Mouse (Mus musculus): ENCODE data around the gene Gtpbp2. TPM values are rescaled to one million over a fixed set of nuclear protein-coding genes. Genes with fewer than 3 reads are reported as not detected.

Gtpbp2 gene
- total RNA-seq, 2 experiments from 2014 or later: 369 to 572 TPM

DNA sequence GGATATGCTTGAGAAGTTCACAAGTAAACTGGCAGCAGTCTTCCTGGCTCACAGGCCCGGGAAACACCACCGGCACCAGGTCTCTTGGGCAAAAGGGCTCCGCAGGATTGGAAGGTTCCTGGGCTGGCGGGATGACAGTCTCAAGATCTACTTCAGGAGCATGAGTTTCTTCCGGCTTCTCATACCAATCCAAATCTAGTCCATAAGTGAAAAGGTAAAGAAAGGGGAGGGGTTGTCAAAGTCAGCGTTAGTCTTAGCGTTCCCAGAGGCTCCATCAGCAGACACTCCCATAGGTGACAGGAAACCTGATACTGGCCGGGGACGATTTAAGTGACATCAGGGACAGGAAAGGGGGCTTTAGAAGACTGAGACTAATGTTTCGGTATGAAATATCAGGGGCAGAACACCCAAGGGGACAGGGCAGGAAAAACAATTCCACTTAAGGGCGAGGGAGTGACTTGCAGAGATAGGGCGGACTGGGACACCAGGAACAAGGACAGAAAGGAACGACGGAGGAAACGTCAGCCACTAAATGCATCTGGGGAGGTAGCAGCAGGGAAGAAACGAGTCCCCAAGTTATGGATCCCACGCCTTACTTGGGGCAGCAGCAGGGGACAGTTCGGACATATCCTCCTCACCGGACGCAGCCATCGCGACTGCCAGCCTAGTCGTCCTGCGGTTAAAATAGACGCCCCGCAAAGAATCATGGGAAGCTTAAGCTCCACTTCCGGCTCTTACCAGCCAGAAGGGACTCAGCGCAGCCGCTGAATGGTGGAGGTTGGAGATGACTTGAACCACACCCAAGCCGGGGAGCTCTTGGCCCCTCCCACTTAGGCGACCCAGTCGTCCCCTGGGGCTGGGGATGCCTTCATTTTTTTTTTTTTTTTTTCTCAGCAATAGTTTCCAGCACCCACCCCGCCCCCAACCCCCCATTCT is 7.7 kb upstream of the Gtpbp2 start, which contains the start of gene Mad2l1bp:
Mad2l1bp (minus strand) TSS at position 707 of the 936 bp plus-strand sequence.
- ATAC-seq (replicated peaks; ENCODE audit: low FRiP score, poor library complexity, severe bottlenecking): peak; percentile 90

DNA sequence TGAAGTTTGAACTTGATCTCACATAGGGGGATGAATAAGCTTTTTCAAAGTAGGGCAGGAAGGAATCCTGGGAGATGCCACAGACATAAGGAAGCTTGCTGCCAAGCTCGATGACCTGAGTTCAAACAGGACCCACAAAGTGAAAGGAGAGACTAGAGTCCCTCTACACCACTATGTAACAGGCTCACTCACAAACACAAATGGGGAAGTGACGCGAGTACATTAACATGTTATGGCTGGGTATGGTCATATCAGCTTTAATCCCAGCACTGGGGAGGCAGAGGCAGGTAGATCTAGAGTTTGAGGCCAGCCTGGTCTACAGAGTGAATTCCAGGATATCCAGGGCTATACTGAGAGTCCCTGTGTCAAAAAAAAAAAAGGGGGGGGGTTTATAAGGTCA is 6.5 kb upstream of the Gtpbp2 start:
- no peak for ATAC-seq (replicated peaks; ENCODE audit: low FRiP score, poor library complexity, severe bottlenecking)

DNA sequence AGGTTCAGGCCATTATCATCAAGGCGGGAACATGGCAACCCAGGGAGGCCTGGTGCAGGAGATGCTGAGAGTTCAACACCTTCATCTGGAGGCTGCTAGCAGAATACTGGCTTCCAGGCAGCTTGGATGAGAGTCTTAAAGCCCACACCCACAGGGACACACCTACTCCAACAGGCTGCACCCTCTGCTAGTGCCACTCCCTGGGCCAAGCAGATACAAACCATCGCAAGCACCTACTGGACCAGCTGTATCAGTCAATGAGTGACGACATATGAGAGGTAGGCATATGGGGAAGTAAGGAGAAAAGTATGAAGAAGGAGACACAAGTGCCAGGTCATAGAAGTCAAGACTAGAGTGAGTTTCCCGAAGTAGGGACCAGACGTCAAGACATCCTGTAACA is 4.2 kb upstream of the Gtpbp2 start:
- peak; percentile 54 for ATAC-seq (replicated peaks; ENCODE audit: low FRiP score, poor library complexity, severe bottlenecking)

DNA sequence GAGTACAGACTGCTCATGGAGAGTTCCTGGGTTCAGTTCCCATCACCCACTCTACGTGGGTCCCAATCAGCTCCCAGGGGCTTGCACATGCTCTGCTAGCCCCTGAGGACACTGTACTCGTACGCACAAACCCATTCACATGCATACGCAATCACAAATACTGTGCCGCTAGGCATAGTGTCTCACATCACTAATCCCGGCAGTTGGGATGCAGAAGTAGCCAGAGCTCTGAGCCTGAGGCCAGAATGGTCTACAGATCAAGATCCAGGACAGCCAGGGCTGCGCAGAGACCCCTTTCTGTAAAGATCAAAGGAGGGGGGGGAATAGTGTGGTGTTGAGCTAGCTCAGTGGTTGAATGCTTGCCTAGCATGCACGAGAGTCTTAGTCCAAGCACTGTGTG is 3.7 kb upstream of the Gtpbp2 start:
- no peak for ATAC-seq (replicated peaks; ENCODE audit: low FRiP score, poor library complexity, severe bottlenecking)

DNA sequence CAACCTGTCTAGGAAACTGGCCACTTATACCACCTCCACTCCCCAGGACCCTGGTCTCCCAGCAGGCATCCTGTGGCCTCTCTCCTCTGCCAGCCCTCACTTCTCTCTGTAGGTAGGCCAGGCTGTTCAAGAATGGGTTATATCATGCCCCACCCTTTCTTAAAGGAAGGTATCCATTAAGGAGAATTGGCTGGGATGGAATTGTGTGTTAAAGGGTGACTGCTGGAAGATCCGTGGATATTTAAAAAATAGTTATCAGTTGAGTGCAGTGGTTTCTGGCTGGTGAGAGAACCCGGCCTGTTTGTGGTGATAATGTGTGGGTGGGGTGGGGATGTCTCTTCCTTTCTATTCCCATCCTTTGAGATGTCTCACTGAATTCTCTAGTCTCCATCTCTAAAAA is 1.6 kb upstream of the Gtpbp2 start:
- ATAC-seq (replicated peaks; ENCODE audit: low FRiP score, poor library complexity, severe bottlenecking): peak; percentile 59

DNA sequence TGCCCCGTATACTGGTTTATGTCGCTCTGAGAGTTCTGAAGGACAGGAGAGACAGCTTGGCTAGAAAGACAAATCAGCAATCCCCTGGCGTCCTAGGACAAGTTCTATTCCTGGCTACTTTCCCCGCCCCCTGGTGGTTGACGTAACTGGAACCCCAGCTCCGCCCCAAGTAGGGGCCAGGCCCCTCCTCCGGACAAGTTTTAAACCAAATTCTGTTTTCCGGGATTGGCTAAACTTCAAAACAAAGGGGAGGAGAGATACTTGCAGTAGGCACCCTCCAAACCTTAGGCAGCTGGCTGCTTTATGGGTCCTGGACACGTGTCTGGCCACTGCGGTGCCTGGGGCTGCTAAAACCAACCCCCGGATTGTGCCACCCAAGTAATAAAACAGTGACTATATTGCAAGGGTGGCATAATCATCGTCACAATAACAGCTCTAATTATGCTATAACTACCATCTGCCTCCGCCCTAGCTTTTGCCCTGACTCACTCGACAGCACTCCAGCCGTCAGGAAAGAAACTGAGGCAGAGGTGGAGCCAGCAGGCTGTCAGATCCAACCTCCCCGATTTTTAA is 656 bp upstream of the Gtpbp2 start:
- ATAC-seq (replicated peaks; ENCODE audit: low FRiP score, poor library complexity, severe bottlenecking): peak; percentile 68

DNA sequence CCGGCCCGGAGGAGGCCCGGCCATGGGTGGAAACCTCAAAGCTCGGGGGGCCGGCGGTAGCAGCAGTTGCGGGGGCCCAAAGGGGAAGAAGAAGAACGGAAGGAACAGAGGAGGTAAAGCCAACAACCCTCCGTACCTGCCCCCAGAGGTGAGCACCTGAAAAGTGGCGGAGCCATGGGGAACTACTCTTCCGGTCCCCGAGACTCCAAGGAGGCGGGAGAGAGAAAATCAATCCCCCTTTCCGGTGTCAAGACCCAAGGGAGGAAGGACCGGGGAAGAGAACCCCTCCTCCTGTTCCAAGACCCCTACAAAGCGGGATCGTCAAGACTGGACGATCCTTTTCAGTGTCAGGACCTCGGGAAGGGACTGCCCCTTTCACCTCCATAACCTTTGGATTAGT is 347 bp downstream of the Gtpbp2 start:
- no peak for ATAC-seq (replicated peaks; ENCODE audit: low FRiP score, poor library complexity, severe bottlenecking)

DNA sequence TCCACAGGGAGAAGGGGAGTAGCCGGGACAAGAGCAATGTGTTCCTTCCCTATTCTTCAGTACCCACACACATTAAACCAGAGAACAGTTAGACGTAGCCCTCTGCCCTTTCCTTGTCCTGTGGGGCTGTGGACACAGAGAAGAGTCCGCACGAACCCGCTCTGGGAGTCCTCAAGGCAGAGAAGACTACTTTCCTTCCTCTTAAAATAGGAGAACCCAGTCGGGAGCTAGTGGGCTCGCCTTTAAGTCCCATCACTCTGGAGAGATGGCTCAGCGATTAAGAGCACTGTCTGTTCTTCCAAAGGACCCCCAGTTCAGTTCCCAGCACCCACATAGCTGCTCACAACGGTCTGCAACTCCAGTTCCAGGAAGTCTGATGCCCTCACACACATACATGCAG is 878 bp downstream of the Gtpbp2 start:
- ATAC-seq (replicated peaks; ENCODE audit: low FRiP score, poor library complexity, severe bottlenecking): no peak

DNA sequence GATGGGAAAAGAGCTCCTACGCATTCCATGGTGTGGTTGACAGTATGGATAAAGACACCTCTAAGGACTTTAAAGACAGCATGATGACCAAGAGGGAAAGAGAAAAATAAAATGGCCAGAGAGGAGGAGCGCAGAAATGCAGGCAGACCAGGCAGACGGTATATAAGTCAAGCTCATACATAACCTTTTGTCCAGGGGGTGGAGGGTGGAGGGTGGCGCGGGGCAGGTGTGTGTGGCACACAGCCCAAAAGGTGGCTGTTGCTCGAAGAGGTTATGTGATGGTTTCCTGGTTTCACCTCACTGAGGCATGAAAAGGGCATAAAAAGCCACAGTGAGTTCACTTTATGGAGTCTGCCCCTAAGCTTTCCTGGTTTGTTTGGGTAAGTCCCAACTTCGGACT is 1.7 kb downstream of the Gtpbp2 start:
- ATAC-seq (replicated peaks; ENCODE audit: low FRiP score, poor library complexity, severe bottlenecking): no peak

DNA sequence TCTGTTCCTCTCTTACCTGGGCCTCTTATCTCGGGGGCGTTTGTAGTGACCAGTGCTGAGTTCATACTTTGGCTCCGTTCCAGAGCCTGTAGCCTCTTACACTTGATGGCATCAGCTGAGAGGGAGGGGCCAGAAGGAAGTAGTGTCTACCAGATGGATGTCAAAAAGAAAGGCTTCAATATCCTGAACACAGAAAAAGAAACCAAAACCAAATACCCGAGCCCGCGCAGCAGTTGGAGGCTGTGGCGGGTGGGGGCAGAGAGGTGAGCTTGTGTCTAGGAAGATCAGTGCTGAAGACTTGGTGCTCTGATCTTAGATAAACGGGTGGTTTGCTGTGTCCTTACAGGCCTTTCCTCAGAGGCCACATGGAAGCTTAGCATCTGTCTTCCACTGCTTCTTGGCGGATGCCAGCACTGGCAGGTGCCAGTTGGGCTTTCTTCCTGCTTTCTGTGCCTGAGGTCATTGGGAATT is 2.2 kb downstream of the Gtpbp2 start:
- ATAC-seq (replicated peaks; ENCODE audit: low FRiP score, poor library complexity, severe bottlenecking): 0 out of 2 replicates have a peak, but pooled peaks have one; percentile 6

DNA sequence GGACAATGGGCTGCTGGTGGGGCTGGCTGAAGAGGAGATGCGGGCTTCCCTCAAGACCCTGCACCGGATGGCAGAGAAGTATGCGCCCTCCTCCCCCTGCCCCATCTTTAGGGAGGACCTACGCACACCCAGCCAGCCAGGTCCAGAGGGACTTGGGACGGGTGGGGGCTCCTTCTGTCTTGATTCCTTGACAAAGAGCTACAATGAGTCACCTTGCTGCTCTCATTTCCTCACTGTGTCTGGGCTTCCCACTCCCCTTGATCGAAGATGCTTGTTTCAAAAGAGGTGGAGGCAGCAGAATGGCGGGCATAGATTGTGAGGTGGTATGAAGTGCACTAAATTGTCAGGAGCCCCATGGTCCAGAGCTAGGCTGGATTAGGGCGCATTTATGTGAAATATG is 3.5 kb downstream of the Gtpbp2 start:
- no peak for ATAC-seq (replicated peaks; ENCODE audit: low FRiP score, poor library complexity, severe bottlenecking)

DNA sequence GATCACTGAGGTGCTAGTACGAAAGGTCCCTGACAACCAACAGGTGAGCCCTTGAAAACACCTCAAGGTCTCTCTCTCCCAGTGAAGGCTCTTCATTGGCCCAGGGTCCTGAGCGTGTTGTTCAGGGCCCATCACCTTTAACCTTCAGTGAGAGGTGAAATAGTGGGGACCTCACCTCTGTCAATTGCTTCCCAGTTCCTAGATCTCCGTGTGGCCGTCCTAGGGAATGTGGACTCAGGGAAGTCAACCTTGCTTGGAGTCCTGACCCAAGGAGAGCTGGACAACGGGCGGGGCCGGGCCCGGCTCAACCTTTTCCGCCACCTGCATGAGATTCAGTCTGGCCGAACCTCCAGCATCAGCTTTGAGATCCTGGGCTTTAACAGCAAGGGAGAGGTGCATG is 4.0 kb downstream of the Gtpbp2 start:
- no peak for ATAC-seq (replicated peaks; ENCODE audit: low FRiP score, poor library complexity, severe bottlenecking)

DNA sequence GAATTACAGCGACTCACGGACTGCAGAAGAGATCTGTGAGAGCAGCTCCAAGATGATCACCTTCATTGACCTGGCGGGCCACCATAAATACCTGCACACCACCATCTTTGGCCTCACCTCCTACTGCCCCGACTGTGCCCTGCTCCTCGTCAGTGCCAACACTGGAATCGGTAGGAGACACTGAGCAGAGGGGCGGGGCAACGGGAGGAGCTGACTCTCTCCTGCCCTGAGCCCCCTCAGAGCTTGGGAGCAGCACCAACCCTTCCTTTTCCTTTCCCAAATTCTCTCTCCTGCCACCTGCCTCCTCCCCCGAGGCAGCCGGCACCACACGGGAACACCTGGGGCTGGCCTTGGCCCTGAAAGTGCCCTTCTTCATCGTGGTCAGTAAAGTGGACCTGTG is 4.6 kb downstream of the Gtpbp2 start:
- ATAC-seq (replicated peaks; ENCODE audit: low FRiP score, poor library complexity, severe bottlenecking): no peak

DNA sequence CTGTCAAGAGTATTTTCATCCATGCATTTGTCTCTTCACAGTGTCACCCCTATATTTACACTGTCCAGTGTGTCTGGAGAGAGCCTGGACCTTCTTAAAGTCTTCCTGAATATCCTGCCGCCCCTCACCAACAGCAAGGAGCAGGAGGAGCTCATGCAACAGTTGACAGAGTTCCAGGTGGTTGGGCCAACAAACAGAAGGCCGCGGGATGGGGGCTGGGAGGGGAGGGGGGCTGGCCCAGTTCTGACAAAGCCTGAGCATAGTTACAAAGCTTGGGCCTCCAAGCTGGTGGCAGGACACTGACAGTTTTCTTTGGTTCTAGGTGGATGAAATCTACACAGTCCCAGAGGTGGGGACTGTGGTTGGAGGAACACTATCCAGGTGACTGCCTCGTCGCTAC is 5.4 kb downstream of the Gtpbp2 start:
- no peak for ATAC-seq (replicated peaks; ENCODE audit: low FRiP score, poor library complexity, severe bottlenecking)

DNA sequence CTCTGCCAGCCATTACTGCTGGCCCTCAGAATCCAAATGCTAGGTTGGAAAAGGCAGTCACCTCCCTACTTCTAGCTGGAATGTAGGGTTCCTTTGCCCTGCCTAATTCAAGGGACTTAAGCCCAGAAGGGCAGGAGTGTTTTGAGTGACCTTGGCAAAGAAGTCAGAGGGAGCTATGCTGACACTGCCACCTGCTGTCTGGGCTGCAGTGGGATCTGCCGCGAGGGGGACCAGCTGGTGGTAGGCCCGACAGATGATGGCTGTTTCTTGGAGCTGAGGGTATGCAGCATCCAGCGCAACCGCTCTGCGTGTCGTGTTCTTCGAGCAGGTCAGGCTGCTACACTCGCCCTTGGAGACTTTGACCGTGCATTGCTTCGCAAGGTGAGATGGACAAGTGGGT is 6.2 kb downstream of the Gtpbp2 start:
- no peak for ATAC-seq (replicated peaks; ENCODE audit: low FRiP score, poor library complexity, severe bottlenecking)

DNA sequence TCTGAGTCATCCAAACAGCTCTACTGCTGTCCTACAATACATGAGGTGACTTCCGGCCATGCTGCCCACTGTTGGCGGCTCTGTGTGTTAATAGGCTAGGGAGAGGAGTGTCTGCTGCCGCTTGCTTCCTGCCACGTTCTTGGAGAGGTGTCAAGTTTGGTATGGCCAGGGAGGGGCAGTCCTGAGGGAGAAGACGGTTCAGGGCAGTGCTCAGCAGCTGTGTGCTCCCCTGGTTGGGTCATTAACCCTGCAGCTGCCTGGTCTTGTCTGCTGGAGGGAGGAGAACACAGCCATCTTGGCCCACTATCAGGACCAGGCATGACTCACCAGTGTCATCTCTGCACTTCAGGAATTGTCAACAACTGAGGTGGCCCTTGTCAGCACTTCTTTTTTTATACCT is 7.5 kb downstream of the Gtpbp2 start:
- ATAC-seq (replicated peaks; ENCODE audit: low FRiP score, poor library complexity, severe bottlenecking): no peak; the same call in 1 of the 2 replicates

DNA sequence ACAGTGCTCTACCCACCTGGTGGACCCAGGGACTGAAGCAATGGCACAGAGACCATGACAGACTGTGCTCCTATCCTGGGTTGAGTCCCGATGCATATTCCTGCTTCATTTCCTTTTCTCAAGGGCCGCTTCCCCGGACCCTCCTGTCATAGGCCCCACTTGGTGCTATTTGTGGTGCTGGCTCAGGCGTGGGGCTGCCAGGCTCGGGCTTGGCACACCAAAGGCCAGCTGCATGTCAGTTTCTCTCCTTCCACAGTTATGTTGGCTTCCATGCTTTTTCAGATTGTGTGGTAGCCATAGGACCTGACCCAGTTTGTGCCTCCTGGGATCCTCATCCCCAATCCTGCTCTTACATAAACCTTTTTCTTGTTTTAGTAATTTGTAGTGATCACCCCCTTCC is 7.9 kb downstream of the Gtpbp2 start:
- no peak for ATAC-seq (replicated peaks; ENCODE audit: low FRiP score, poor library complexity, severe bottlenecking)

DNA sequence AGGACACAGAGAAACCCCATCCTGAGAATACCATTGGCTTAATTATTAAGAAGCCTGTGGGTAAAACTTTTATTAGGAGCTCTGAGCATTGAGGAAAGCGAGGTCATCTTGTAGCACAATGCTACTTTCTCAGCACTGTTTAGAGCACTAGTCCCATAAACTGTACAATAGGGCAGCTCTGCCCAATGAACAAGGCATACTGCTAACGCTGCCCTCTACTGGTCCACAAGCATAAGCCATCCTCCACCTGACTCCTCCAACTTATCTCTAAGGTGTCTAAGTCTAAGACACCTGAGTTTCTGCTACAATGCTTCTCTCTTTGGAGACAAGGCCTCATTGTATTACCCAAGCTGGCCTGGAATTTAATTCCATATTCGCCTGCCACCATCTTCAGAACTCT is 9.7 kb downstream of the Gtpbp2 start:
- ATAC-seq (replicated peaks; ENCODE audit: low FRiP score, poor library complexity, severe bottlenecking): peak; percentile 68

DNA sequence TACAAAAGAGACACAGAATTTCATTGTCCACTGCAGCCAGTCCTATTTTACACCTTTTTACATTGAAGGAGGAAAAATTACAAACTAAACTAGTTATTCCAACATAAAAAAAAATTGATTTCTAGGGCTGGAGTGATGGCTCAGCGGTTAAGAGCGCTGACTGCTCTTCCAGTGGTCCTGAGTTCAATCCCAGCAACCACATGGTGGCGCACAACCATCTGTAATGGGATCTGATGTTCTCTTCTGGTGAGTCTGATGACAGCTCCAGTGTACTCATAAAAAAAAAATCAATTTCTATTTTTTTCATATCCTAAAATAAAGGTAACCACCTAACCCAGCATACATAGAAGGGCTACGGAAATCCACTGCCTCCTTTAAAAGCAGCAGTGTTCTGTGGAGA is 21.4 kb downstream of the Gtpbp2 start:
- no peak for ATAC-seq (replicated peaks; ENCODE audit: low FRiP score, poor library complexity, severe bottlenecking)

DNA sequence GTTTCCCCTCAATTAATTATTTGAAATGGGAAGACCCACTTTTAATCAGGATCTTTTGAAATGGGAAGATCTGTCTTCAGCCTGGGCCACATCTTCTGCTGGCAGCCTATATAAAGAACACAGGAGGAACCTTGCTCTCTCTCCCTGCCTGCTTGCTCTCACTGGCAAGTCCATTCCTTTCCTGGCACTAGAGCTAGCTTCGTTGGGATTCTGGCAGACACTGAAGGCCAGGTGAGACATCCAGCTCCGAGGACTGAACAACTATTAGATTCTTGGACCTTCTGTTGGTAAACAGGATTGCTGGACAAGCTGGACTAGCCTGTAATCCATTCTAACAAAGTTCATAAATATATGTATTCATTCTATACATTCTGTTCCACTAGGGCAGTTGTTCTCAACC is 28.0 kb downstream of the Gtpbp2 start:
- ATAC-seq (replicated peaks; ENCODE audit: low FRiP score, poor library complexity, severe bottlenecking): no peak

DNA sequence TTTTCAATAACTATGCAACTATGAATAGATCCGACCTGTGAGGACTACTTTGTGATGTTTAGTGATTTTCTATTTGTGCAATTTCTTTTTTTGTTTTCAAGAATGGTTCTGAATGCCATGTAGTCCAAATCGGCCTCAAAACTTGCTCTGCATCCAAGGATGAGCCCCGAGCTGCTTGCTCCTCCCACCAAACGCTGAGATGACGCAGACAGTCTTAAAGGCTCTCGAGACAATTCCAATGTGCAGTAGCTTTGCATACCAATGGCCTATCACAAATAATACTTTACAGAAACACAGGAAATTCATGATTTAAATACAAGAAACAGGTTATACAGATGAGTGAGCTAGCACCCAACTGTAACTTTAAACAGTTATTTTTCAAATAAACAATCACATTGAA is 40.3 kb downstream of the Gtpbp2 start:
- ATAC-seq (replicated peaks; ENCODE audit: low FRiP score, poor library complexity, severe bottlenecking): peak; percentile 56; the same call in 1 of the 2 replicates
